Mouse (Mus musculus) retina, embryonic 14.5 days (tissue): ENCODE measurements around the gene Chadl.
A peak's percentile ranks its signal among the peaks of the same experiment; 100 is the strongest.
"Not testable (repeated sequence)": the region's sequence is repeated elsewhere in the genome, so short reads cannot be mapped to it uniquely, and the experiment has no call there.

Source experiments
- DNase-seq: peaks from one replicate; pipeline ENCODE4 v3.0.0-alpha.2; 2015; ENCODE audit warnings: low spot score

Chadl gene

DNA sequence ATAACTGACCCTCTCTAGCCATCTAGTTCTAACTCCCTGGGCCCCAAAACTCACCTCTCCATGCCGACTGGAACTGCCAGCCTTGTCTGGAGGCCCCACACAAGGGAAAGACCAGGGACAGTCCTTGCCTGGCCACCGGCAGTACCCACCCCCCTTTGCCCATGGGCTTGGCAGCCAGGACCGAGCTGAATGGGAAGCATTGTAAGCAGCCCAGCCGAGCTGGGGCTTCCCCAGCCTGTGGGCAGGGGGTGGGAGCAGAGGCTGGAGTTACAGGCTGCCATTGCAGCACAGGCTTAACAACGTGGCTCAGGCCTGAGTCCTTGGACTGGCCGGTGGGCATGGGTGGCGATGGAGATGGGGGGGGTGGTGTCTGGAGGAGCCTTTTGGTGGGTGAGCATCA is at the start of gene Chadl:
Gene Chadl, minus strand, starts transcription at position 113 of the 400 bp plus-strand sequence.
- DNase-seq: no peak

DNA sequence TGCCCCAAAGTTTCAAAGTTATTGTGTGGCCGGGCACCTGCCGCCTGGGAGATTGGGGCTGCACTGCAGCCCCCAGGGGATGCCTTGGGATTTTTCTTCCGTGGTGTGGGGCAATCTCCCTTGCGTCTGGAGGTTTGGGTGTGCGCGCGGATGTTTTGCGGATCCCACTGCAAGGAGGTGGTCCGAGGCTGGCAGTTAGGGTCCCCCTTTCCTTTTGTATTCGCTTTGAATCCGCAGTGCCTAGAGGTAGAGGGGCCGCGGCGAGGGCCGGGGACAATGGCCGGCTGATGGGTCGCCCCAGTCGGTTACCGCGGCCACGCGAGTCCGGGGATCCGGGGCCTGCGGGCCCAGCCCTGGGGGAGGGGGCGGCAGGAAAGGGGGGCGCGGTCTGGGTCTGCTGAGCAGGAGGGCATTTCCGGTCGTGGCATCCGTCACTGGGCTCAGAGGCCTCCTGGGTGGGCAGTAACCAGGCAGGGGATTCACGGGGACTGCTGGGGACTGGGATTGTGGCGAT is 48.6 kb upstream of the Chadl start:
- DNase-seq: peak; percentile 84

DNA sequence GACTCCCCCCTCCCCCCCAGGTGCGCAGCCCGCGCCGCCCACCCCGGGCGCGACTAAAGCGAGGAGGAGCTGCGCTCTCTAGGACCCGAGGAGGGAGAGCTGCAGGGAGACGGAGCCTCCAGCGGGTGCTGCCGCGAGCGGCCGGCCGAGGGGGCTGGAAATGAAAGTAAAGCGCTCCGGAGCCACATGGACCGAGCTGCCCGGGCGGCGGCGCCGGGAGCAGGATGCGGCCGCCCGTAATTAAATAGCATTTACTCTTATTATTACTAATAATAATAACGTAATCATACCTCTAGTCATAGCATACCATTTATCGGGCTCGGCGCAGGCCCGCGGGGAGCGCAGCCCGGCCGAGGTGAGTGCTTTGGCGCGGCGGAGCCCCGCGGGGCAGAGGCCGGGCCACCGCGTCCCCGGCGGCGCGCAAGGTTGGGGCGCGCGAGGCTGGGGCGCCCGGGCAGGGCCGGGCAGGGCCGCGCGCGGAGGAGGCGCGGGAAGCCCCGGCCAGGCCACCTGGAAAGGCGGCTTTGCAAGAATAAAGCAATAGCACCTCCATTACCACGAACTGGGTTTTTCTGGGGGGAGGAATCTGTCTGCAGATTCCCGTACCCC is 48.0 kb upstream of the Chadl start, which contains the start of the genes Zc3h7b and Rangap1:
Gene Zc3h7b, plus strand, starts transcription at position 66 of the 609 bp plus-strand sequence.
Gene Rangap1, minus strand, starts transcription at position 539 of the 609 bp plus-strand sequence.
- DNase-seq: peak; percentile 79

DNA sequence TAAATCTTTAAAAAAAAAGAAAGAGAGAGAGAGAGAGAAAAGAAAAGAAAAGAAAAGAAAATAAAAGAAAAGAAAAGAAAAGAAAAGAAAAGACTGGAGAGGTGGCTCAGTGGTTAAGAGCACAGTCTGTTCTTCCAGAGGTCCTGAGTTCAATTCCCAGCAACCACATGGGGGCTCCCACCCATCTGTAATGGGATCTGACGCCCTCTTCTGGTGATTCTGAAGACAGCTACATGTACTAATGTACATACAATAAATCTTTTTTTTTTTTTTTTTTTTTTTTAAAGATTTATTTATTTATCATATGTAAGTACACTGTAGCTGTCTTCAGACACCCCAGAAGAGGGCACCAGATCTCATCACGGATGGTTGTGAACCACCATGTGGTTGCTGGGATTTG is 45.3 kb upstream of the Chadl start:
- DNase-seq: not testable (repeated sequence)

DNA sequence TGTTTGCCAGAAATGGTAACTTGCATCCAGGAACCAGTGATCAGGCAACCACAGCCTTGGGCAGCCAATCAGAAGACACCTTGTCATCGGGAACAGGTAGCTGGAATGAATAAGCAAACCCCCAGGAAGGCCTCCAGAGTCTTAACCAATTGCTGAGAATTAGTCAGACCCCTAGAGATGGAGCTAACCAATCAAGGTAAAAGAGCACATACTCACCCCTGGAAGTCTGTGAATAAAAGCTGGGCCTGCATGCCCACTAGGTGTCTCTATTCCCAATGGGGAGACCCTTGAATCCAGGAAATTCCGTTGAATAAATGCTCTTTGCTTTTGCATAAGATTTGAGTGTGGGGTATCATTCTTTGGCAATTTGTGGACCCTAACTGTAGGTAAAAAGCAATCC is 42.8 kb upstream of the Chadl start:
- peak; percentile 41 for DNase-seq

DNA sequence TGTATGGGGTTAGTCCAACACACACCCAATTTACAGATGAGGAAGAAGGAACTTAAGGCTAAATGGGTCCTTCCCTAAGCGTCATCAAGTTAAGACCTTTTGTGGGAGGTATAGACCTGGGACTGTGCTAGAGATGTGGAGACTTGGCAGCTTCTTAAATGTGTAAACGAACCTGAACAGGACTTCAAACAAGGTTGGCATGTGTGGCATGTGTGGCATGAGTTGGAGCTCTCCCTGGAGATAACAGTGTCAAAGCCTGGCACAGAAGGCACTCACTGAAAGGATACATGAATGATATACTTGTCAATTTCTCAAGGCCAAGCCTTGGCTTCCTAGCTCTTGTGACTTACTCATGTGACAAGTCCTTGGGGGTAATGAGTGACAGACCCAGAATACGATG is 42.2 kb upstream of the Chadl start:
- no peak for DNase-seq

DNA sequence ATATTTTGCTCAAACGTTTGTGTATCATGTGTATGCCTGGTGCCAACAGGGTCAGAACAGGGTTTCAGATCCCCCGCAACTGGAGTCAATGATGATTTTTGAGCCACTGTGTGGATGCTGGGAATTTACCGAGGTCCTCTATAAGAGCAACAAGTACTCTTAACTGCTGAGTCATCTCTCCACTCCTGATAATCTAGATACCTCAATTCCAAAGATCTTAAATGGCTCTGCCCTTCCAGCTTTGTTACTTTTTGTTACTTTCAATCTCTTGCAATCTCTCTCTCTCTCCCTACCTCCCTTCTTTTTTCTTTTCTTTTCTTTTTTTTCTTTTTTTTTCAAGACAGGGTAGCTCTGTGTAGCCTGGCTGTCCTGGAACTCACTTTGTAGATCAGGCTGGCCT is 38.0 kb upstream of the Chadl start:
- DNase-seq: no peak

DNA sequence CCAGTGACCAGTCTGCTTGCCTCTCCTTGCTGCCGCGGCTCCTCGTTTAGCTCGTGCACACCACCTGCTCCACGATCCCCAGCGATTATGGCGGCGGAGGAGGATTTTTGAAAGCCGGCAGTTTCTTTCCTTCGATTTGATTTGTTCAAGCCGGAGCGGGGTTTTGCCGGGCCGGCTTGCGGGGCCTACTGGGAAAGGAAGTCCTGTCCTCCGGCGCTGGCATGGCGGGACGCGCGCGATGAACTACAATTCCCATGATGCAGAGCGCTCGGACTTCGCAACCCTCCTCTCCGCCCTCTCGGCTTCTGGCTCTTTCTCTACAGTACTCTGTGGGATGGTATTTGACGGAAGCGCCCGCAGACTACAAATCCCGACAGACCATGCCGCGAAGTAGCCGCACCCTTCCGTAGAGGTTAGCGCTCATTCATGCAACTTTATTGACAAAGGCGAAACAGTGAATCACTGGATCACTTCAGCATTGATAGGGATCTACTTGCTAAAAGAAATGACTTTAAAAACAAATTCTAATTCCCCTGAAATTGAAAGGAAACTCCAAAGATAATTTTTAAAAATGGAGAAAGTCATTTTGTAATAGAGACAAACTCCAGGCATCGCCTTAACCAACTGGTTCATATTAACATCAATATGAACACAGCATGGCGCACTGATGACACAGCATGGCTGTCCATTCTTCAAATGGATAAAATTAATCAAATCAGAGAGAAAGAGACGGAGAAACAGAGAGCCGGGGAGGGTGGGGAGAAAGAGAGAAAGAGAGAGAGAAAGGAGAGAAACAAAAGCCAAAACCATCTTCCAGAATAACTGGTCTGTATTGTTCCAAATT is 32.9 kb upstream of the Chadl start:
- peak; percentile 99 for DNase-seq

DNA sequence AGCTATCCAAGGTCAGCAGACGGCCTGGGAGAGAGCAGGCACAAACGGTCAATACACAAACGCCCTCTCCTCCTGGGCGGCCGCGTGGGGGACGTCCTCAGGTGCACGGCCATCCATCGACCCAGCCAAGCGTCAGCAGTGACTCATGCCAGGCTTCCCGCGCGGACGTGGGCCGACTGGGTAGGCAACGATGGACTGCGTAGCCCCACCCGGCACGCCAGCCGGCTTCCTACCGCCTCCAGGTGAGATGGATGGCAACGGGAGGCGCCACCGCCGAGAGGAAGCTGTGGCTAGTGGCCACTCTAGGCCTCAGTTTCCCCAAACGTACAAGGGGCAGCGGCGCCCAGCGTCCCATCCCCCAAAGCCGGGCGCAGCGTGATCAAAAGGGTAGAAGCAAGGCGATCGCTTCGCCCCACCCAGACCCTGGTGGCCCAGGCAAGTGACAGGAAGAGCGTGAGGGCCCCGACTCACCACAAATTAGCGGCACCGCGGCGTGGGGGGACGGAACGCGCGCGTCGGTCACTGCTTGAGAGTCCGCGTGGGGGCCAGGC is 32.2 kb upstream of the Chadl start:
- DNase-seq: no peak

DNA sequence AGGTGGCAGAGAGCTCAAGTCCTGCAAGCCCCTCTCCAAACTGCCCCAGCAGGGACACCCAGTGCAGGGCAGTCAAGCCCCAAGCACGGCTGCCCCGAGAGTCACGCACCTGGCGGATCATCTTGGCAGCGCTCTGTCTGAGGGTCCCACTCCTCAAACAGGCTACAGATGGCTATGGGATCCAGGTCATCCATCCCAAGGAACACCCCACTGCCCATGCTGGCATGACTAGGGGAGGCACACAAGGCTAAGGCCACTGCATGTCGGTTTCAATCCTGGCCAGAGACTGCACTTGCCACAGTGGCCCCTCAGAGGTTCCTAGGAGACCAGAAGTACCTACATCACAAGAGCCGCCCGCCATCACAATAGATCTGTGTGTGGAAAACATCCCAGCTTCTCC is 28.9 kb upstream of the Chadl start:
- no peak for DNase-seq

DNA sequence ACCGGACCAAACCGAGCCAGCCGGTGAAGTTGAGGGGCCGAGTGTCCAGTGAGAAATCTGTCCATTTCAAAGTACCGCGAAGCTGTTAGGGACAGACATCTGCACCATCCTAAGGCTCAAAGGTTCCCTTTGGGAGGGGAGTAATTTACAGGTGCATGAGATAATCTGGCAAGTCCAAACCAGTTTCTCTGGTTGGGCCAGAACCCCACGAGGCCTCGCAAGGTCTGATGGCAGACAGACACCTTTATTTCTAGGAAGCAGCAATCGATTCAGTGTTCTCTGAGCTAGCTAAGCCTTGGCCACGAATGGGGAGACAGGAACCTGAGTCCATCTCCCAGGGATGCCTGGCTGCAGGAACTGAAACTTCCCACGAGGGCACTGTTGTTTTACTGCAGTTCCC is 26.6 kb upstream of the Chadl start:
- no peak for DNase-seq

DNA sequence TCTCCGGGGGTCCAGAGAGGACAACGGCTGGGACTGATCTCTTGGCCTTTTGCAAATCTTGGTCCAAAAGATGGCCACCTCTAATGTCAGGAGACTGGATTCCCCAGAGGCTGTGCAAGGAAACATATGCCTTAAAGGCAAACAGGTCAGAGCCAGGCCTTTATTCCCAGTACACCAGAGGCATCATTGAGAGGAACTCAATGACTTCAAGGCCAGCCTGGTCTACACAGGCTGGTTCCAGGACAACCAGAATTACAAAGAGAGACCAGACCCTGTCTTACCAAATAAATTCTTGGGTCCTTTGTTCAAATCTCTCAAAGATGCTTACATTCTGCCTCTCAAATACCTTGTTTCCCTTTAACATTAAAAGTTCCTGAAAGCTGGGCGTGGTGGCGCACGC is 25.3 kb upstream of the Chadl start:
- DNase-seq: no peak

DNA sequence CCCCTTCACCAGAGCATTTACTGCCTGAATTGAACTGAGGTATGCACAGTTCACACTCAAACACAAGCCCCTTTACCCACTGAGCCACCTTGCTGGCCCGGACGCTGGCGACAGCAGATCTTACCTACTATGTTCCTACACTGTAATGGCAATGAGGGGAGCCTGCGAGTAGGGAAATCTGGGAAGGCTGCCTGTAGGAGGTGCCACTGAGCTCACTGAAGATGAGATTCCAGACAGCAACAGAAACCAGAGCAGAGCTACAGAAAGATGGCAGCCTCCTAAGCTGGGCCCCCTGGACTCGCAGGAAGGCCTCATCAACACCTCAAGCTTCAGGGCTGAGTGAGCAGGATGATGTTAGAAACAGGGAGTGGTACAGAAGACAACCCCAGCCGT is 22.0 kb upstream of the Chadl start:
- DNase-seq: no peak

DNA sequence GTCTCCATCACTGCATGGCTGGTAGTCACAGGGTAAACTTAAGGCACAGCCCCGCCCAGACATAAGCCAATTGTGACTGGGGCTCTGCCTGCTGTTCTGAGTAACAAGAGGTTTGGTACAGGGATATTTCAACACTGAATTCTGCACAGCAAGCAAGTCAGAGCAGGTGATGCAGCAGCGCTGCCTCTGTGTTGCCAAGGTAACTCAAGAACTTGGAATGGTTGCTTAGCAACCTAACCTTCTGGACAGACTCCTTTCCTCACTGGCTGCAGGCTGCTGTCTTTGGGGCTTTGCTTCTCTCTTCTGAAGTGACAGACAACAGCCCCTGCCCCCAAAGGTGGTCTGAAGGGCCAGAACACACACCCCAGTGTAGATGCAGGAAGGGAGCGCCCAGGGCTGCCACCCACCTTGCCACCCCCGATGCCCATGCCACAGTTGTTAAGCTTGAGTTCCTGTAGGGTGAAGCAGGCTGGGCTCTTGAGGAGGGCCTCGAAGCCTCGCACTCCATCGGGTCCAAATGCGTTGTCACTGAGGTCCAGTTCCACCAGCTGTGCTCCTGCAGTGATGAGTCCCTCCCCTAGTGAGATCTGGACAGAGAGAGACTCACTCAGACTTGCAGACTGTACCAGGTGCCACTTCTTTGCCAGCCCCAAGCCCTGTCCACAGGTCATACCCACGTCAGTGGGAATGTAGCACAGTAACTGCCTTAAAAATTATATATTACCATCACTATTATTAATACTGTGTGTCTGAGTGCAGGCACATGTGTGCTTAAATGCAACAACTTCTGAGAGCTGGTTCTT is 21.4 kb upstream of the Chadl start:
- DNase-seq: no peak

DNA sequence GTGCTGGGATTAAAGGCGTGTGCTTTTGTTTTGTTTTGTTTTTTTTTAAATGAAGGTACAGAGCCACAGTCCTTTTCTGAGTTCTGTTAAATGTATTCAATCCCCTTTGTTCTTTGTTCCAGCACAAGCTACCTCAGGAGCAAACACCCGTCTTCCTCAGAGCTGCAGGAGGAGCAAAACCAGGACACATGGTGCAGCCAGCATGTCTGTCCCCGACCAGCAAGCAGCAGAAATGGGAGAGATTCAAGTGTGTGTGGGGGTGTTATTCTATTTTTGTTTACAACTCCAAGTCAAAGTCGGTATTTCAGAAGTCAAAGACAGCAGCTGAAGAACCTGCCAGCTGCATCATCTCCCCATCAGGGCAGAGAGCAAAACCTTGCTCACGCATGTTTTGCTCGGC is 16.7 kb upstream of the Chadl start:
- DNase-seq: no peak

DNA sequence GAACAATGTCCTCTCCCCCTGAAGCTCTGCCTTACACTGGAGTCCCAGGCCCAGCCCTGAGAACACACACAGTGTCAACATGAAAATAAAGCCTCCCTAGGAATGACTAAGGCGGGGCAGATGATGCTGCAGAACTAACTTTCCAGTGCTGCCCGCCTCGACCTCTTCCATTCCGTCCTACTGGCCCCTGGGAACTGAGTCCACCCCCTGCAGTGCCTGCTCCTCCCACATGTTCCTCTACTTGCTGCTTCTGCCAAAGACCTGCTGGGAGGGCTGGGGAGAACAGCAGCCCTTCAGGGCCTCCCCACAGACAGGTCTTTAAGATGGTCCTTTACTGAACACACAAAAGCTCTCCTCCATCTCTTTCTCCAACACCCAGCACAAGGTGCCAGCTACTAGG is 13.7 kb upstream of the Chadl start:
- no peak for DNase-seq

DNA sequence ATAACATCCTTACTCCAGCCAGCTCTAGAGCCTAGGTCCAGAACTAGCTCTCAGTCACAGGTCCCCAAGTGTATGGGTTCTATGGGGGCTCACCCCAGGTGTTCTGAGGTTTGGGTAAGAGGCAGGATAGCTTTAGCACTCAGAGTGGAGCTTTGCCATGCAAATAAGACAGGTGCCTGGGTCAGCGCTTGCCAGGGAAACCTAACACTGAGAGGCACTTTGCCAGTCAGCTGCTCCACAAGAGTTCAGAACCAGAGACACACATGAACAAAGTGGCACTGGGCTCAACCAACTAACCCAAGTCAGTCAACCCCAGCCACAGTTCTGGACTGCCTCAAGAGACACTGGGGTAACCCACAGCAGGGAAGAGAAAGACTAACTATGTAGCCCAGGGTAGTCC is 12.6 kb upstream of the Chadl start:
- DNase-seq: no peak

DNA sequence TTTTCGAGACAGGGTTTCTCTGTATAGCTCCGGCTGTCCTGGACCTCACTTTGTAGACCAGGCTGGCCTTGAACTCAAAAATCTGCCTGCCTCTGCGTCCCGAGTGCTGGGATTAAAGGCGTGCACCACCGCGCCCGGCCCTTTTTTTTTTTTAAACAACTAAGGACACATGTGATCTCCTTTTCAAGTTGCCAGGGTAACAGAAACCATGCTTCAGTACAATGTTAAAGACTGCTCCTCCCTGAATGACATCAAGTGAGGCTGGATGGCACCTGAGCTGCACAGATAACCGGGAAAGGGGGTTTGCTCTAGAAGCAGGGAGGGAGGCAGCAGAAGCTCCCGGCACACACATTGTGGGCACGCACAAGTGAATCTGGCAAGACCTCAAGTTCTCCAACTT is 11.9 kb upstream of the Chadl start:
- DNase-seq: no peak

DNA sequence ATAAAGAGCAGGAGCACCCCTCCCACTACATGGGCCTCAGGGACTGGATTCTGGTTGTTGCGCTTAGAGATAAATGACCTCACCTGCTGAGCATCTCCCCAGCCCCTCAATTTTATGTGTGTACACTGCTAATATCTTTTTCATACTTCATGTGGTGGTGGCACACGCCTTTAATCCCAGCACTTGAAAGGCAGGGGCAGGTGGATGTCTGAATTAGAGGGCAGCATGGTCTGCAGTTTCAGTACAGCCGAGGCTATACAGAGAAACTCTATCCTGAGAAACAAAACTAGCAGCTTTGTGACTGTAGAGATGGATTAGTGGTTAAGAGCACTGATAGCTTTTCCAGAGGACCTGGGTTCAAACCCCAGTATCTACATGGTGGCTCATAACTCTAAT is 6.0 kb upstream of the Chadl start:
- DNase-seq: no peak

DNA sequence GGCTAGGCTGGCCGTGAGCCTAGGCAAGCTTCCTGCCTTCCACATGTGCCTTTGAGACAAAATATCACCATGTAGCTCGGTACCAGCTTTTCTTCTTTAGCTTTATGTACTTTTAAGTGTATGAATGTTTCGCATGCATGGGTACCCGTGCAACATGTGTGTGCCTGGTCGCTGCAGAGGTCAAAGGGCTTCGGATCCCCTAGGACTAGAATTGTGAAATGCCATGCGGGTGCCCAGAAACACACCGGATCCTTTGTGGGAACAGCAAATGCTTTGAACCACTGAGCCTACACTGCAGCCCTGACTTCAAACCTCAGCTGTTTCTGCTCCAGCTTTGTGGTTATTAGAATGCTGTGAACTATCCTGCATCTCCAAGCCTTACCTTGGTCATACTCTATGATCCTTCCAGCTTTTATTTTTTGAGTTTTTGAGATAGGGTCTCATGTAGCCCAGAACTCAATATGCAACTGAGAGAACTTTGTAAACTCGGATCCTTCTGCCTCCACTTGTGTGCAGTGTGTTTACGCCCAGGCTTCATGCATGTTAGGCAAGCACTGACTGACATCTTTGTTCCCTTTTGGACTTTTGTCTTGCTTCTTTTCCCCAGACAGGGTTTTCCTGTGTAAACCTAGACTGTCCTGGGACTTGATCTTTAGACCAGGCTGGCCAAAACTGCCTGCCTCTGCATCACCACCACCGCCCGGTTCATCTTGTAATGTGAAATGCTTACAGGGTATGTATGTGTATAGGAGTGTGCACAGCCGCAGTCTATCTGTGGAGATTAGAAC is 5.4 kb upstream of the Chadl start:
- no peak for DNase-seq

DNA sequence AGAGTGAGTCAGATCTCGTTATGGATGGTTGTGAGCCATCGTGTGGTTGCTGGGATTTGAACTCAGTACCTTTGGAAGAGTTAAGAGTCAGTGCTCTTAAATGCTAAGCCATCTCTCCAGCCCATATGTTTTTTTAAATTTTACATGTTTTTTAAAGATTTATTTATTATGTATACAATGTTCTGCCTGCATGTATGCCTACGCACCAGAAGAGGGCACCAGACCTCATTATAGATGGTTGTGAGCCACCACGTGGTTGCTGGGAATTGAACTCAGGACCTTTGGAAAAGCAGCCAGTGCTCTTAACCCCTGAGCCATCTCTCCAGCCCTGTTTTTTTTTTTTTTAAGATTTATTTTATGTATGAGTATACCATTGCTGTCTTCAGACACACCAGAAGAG is 4.3 kb upstream of the Chadl start:
- not testable (repeated sequence) for DNase-seq
